Mouse (Mus musculus) embryonic facial prominence, embryonic 12.5 days (tissue): Measurements from ENCODE around the gene Gfpt2. TPM values are rescaled to one million over a fixed set of nuclear protein-coding genes. Genes with fewer than 3 reads are reported as not detected.
"Not testable (repeated sequence)": the region's sequence is repeated elsewhere in the genome, so short reads cannot be mapped to it uniquely, and the experiment has no call there.

Experiments
- ATAC-seq: fragments of 200-750 bp; cut with Nextera tagmentation; 2 replicates; pipeline ENCODE4 v1.8.0; 2017; ENCODE audit not compliant: insufficient number of reproducible peaks, insufficient read depth, low FRiP score, low TSS enrichment
- H3K27ac ChIP-seq: fragments of 300-500 bp; sonication (generic); 2 replicates; pipeline ENCODE4 v1.5.1; 2016; ENCODE audit warnings: mild to moderate bottlenecking
- H3K27me3 ChIP-seq: fragments of 300-500 bp; sonication (generic); 2 replicates; pipeline ENCODE4 v1.6.1; 2016; ENCODE audit warnings: mild to moderate bottlenecking, moderate library complexity
- H3K36me3 ChIP-seq: fragments of 300-500 bp; sonication (generic); 2 replicates; pipeline ENCODE4 v1.6.1; 2016; ENCODE audit warnings: mild to moderate bottlenecking
- H3K4me1 ChIP-seq: fragments of 300-500 bp; sonication (generic); 2 replicates; pipeline ENCODE4 v1.6.1; 2016
- H3K4me2 ChIP-seq: fragments of 300-500 bp; sonication (generic); replicated peaks from 2 replicates; pipeline ENCODE4 v1.6.1; 2016; ENCODE audit warnings: mild to moderate bottlenecking, moderate library complexity
- H3K4me3 ChIP-seq: fragments of 300-500 bp; sonication (generic); 2 replicates; pipeline ENCODE4 v1.5.1; 2016; ENCODE audit warnings: mild to moderate bottlenecking
- H3K9ac ChIP-seq: fragments of 300-500 bp; sonication (generic); 2 replicates; pipeline ENCODE4 v1.6.1; 2016; ENCODE audit warnings: mild to moderate bottlenecking, moderate library complexity
- H3K9me3 ChIP-seq: fragments of 300-500 bp; sonication (generic); 2 replicates; pipeline ENCODE4 v1.6.1; 2016; ENCODE audit warnings: mild to moderate bottlenecking, moderate library complexity
- WGBS: fragments of 180-500 bp; shearing (Covaris S2); methylation state at CpG from one replicate; pipeline ENCODE4 v1.1.7; 2016; 5-methylcytosine and 5-hydroxymethylcytosine counted together
- polyA plus RNA-seq: library from polyadenylated mRNA; unstranded; fragments of >200 nt; fragmentation: Nextera tagmentation; extraction: Ambion mirVana; gene quantifications from 2 replicates; pipeline ENCODE4 v1.2.1, GENCODE M21; 2016

Gene Gfpt2
- polyA plus RNA-seq, 1 experiment from 2014 or later, result 25.3 TPM

DNA sequence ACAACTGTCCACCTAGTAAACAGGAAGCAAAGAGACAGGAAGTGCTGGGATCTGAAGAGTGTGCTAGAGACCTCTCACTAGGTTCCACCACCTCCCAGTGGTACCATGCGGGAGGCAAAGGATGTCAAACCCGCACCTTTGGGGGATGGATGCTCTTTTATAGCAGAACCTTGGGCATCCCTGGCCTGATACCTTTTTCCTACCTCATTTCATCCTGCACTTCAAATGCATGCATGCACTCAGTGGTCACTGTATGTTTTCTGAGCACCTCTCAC lies 27.9 kb upstream of the Gfpt2 start:
- Histone ChIP-seq H3K4me3 (no peak overlapping the region), H3K9ac (no peak overlapping the region), H3K36me3 (no peaks in the 10 kb centered on the region), H3K9me3 (no peaks in the 10 kb centered on the region), H3K27me3 (no peaks in the 10 kb centered on the region), H3K27ac (no peak overlapping the region), H3K4me2 (no peak overlapping the region), H3K4me1 (peaks cover 17% of the 10 kb centered on the region)
- WGBS, result 98% methylated on average over 2 of the region's 2 CpGs
- ATAC-seq, result no peak

DNA sequence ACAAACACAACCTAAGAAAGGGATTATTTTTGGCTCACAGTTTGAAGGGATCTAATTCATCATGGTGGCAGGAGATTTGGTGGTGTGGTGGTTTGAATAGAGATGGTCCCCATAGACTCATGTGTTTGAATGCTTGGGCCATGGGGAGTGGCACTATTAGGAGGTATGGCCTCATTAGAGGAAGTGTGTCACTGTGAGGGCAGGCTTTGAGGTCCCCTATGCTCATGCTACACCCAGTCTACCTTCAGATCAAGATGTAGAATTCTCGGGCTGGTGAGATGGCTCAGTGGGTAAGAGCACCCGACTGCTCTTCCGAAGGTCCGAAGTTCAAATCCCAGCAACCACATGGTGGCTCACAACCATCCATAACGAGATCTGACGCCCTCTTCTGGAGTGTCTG lies 26.5 kb upstream of the Gfpt2 start:
- not testable (repeated sequence) for H3K27ac ChIP-seq, H3K9me3 ChIP-seq, H3K36me3 ChIP-seq, H3K9ac ChIP-seq, ATAC-seq, H3K4me3 ChIP-seq, H3K4me2 ChIP-seq, H3K27me3 ChIP-seq
- peaks cover 17% of the 10 kb centered on the region for H3K4me1 ChIP-seq
- WGBS, result 84% methylated on average over 5 of the region's 6 CpGs

DNA sequence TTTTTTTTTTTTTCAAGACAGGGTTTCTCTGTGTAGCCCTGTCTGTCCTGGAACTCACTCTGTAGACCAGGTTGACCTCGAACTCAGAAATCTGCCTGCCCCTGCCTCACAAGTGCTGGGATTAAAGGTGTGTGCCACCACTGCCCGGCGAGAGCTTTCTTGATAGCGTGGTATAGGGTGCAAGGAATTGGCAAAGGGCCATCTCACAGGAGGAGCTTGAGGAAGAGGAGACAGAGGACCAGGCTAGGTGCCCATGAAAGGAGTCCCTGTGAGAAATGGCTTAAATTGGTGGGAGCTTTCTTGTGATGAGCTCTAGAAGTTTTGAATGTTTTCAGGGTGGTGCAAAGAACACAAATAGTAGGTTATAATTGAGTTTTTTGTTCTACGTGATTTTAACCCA lies 25.2 kb upstream of the Gfpt2 start:
- ATAC-seq, result no peak
- Histone ChIP-seq H3K4me2 (no peak overlapping the region), H3K9me3 (no peaks in the 10 kb centered on the region), H3K27ac (no peak overlapping the region), H3K9ac (no peak overlapping the region), H3K4me3 (no peak overlapping the region), H3K36me3 (no peaks in the 10 kb centered on the region), H3K4me1 (peaks cover 11% of the 10 kb centered on the region), H3K27me3 (no peaks in the 10 kb centered on the region)
- WGBS, result 89% methylated on average over 5 of the region's 5 CpGs

DNA sequence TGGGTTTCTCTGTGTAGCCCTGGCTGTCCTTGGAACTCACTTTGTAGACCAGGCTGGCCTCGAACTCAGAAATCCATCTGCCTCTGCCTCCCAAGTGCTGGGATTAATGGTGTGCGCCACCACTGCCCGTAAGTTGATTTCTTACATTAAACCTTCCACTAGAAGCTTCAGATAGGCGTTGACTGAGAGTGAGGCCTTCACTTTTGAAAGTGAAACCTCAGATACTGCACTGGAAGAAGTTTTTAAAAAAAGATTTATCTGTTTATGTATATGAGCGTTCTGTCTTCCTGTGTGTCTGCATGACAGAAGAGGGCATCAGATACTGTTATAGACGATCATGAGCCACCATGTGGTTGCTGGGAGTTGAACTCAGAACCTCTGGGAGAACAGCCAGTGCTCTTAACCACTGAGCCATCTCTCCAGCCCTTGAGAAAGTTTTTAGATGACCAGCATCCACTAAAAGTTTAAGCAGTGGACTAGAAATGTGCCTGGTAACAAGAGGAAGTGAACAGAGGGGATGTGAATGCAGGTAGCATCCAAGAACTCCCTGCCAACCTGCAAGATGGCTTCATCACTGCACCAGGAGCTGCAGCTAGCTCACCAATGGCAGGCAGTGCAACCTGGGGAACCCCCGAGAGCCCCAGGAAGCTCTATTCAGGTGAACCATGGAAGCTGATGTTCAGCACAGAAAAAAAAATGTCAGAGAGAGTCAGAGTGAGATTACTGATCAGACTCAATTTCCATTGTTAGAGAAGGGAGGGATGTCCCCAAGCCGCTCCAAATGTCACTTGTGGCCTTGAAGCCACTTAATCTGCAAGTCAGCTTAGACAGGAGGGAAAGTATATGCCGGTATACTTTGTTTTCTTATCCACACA lies 23.1 kb upstream of the Gfpt2 start:
- no peak overlapping the region for H3K27ac ChIP-seq
- H3K4me2 ChIP-seq, result no peak overlapping the region
- H3K4me1 ChIP-seq, result no peaks in the 10 kb centered on the region
- ATAC-seq, result no peak
- WGBS, result 82% methylated on average over 9 of the region's 9 CpGs
- H3K27me3 ChIP-seq, result no peaks in the 10 kb centered on the region
- no peak overlapping the region for H3K9ac ChIP-seq
- H3K9me3 ChIP-seq, result no peaks in the 10 kb centered on the region
- H3K36me3 ChIP-seq, result no peaks in the 10 kb centered on the region
- H3K4me3 ChIP-seq, result no peak overlapping the region

DNA sequence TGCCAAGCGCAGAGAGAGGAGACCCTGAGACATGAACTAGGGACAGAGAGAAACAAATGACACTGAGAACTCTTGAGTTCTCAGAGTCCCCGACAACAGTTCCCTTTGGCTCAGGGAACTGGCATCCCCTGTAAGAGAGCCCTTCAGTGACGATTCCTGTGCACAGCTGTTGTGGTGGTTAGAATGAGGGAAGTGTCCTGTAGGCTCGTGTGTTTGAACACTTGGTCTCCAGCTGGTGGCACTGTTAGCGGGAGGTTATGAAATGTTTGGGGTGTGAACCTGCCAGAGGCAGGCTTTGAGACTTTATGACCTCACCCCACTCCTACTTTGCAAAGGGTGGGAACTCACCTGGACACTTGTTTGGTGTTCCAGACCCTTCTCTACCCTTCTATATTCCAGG lies 21.7 kb upstream of the Gfpt2 start:
- Histone ChIP-seq H3K27me3 (no peaks in the 10 kb centered on the region), H3K4me2 (no peak overlapping the region), H3K9me3 (no peaks in the 10 kb centered on the region), H3K9ac (no peak overlapping the region), H3K27ac (no peak overlapping the region), H3K4me3 (no peak overlapping the region), H3K36me3 (no peaks in the 10 kb centered on the region), H3K4me1 (no peaks in the 10 kb centered on the region)
- ATAC-seq, result no peak
- WGBS, result 71% methylated on average over 5 of the region's 5 CpGs

DNA sequence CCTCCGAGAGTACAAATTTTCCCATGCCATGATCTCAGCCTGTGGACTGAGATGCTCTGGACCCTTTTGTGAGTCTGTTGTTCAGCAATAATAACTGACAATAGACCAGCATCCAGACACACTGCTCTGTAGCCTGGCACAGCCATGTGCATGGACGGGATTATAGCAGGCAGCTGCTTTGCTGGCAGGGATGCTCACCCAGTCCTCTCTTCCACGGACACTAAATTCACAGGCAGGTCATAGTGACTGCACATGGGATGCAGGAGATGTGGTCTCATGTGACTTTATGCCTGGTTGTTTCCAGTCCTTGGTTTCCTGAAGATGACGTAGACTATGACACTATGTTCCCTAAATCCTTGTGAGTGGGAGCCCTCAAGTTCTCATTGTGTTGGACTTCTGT lies 19.1 kb upstream of the Gfpt2 start:
- Histone ChIP-seq H3K4me1 (no peaks in the 10 kb centered on the region), H3K27me3 (no peaks in the 10 kb centered on the region), H3K36me3 (no peaks in the 10 kb centered on the region), H3K9ac (no peak overlapping the region), H3K4me3 (no peak overlapping the region), H3K27ac (no peak overlapping the region), H3K4me2 (no peak overlapping the region), H3K9me3 (no peaks in the 10 kb centered on the region)
- 81% methylated on average over 4 of the region's 4 CpGs for WGBS
- ATAC-seq, result no peak

DNA sequence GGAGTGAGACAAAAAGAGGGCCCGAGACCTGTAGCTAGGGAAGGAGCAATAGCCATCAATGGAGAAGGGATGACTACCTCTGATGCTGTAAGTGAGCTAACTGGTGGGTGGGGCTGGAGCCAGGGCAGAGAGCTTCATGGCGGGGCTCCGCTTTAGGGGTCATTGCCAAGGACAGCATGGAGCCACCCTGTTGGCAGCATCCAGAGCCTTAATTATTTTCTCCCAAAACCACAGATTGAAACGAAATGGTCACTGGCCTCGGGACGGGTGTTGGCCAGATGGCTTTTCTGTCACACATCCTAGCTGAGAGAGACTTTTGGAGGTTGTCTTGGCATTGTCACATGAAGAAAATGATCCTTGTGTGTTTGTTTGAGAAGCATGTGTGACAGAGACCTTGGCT lies 15.1 kb upstream of the Gfpt2 start:
- no peaks in the 10 kb centered on the region for H3K36me3 ChIP-seq
- H3K9me3 ChIP-seq, result no peaks in the 10 kb centered on the region
- 88% methylated on average over 6 of the region's 6 CpGs for WGBS
- H3K27ac ChIP-seq, result no peak overlapping the region
- ATAC-seq, result no peak
- H3K27me3 ChIP-seq, result no peaks in the 10 kb centered on the region
- H3K4me2 ChIP-seq, result no peak overlapping the region
- no peaks in the 10 kb centered on the region for H3K4me1 ChIP-seq
- no peak overlapping the region for H3K9ac ChIP-seq
- H3K4me3 ChIP-seq, result no peak overlapping the region

DNA sequence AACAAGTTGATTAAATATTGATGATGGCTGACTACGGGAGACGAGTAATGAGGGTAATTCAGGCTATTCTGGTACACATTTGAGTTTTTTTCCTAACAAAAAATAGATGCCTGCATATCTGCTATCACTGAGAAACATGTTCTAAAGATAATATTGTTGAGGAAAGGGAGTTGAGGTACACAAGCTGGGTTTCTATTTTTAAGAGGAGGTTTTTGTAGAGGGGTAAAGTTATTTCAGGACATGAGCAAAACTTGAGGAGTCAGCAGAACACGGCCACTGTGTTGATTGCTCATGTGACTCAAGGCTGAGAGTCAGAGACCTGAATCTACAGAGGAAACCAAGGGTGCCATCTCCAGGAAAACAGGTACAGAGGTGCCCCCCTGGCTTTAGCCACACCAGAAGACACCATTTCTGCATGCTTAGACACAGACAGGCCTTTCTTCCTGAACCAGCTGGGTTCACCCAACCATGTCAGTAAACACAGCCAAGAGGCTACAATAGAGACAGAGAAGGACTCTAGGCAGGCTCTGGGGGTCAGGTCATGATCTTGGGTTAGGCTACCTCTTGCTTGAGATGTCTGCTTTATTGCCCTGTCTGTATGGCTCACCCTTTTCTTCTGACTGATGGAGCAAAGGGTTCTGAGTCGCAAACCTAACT lies 13.7 kb upstream of the Gfpt2 start:
- no peak for ATAC-seq
- Histone ChIP-seq H3K9me3 (no peaks in the 10 kb centered on the region), H3K4me2 (no peak overlapping the region), H3K27me3 (no peaks in the 10 kb centered on the region), H3K36me3 (no peaks in the 10 kb centered on the region), H3K27ac (no peak overlapping the region), H3K4me1 (no peaks in the 10 kb centered on the region), H3K4me3 (no peak overlapping the region), H3K9ac (no peak overlapping the region)
- 79% methylated on average over 4 of the region's 4 CpGs for WGBS

DNA sequence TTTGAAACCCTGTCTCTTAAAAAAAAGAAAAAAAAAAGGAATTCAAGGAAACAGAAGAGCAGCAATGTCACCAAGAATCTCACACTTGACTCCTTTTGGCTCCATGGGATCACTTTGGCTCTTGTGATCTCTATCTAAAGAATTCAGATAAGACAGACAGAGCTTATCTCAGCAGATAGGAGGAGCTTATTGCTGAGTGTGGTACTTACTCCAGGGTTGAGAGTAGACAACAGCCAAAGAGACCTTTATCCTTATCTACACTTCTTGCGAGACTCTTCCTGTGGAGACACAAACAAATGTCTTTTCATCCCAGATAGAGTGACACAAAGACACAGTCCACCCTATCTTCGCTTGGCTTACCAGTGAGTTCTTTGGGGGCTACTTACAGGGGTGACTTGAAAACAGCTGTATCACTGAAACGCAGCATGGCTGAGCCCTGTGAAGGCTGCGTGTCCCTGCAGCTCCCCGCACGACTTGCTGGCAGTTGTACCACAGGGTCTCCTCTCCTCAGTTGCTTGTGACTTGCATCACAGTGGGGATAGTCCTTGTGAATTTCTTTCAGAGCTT lies 12.1 kb upstream of the Gfpt2 start:
- H3K9me3 ChIP-seq, result no peaks in the 10 kb centered on the region
- no peak overlapping the region for H3K9ac ChIP-seq
- no peak for ATAC-seq
- H3K4me1 ChIP-seq, result no peaks in the 10 kb centered on the region
- 67% methylated on average over 6 of the region's 6 CpGs for WGBS
- H3K4me3 ChIP-seq, result no peak overlapping the region
- no peak overlapping the region for H3K27ac ChIP-seq
- no peaks in the 10 kb centered on the region for H3K36me3 ChIP-seq
- no peak overlapping the region for H3K4me2 ChIP-seq
- no peaks in the 10 kb centered on the region for H3K27me3 ChIP-seq

DNA sequence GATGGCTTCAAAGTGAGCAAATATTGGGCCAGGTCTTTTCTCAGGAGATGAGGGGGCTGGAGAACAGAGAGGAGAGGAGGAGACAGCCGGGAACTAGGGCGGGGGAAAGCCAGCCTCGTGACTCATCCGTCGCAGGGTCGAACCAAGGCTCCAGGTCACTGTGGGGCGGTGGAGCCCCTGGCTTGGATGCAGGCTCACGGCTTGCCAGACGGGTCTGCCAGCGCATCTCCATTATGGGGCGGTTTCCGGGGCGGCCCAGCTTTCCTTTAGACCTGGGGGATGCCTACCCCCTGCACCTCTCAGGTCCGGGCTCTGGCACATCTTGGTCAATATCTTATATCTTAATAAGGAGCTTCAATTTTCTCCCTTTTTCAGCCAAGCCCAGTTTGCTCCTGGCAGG lies 847 bp upstream of the Gfpt2 start:
- ATAC-seq, result no peak
- H3K9ac ChIP-seq, result no peak overlapping the region
- 7% methylated on average over 14 of the region's 14 CpGs for WGBS
- H3K36me3 ChIP-seq, result no peaks in the 10 kb centered on the region
- H3K27me3 ChIP-seq, result no peaks in the 10 kb centered on the region
- no peaks in the 10 kb centered on the region for H3K9me3 ChIP-seq
- H3K27ac ChIP-seq, result no peak overlapping the region
- H3K4me2 ChIP-seq, result peak overlapping the region; percentile 95; the same call in 1 of the 2 replicates
- no peak overlapping the region for H3K4me3 ChIP-seq
- H3K4me1 ChIP-seq, result peaks cover 12% of the 10 kb centered on the region

DNA sequence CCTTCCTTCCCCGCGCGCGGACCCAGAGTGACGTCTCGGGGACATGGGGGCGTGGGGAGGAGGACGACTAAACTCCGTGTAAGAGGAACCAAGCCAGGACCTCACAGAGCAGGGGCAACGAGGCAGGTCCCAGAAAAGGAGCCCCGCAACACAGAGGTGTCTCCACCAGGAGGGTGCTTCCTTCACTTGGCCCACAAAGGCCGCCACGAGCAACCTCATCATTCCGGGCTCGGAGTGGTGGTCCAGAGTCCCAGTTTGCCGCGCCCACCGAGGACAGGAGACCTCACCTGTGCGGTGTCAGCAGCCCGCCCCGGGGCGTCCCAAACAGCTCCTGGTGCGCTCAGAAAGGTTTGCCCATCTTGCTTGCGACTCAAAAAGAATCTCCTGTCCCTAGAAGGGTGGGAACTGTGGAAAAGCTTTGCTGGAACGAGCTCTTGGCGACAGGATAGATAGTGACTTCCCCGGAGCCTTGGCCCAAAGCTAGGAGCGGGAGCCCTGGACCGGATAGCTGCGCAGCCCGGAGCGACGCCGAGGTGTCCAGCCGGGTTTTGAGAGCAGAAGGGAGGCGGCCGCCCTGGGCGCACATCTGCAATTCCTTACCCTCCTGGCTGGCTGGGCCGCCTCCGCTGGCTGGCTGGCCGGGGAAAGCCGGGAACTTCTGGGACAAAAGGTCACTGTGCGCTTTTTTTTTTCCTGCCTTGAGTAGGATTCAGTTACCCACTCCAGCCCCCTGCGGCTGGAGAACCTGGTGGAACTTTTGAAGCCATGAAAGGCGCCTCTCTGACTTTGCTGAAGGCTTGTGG lies 565 bp downstream of the Gfpt2 start:
- Histone ChIP-seq H3K9me3 (no peaks in the 10 kb centered on the region), H3K4me3 (peak overlapping the region; percentile 65), H3K27ac (peak overlapping the region; percentile 78), H3K4me1 (peaks cover 12% of the 10 kb centered on the region), H3K4me2 (peak overlapping the region; percentile 95), H3K9ac (peak overlapping the region; percentile 73), H3K36me3 (0 out of 2 replicates have a peak, but pooled peaks cover 2% of the 10 kb centered on the region), H3K27me3 (no peaks in the 10 kb centered on the region)
- under 1% methylated on average over 45 of the region's 45 CpGs for WGBS
- no peak; the same call in none of the 2 replicates for ATAC-seq
